ENCODE assay signal across 10 mouse cellular contexts in the genomic region with DNA sequence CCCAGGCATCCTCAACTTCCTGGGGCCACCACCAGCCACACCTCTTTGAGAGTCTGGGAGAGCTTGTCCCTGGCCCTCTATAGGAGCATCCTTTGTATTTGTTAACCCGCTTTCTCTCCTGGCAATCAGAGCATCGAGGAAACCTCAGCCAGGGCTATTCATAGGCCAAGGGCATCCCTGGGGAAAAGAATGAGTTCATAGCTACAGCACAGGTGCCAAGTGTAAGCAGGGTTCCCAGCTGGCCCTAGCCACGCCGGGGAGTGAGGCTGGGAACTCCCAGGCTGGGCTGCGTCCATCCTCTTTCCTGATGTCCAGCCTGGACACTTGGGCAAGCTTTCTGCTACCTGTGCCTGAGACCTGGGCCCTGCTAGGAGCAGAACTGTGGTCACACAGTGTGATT.
A peak's percentile ranks its signal among the peaks of the same experiment; 100 is the strongest.
DNase-seq lines count a peak whose midpoint lies in the region; ATAC-seq and TF ChIP-seq lines count a peak whose summit lies in the region.
"Had no signal": no experiment of that assay in that cellular context is flagged by ENCODE, and none has a peak within 500 bp of the region (broad histone marks: within the 10 kb centered on the region; RNA-seq: fewer than 3 reads in every experiment).

No protein-coding gene starts in this region.

- H3K27ac ChIP-seq in hindbrain, embryonic 13.5 days = peak overlapping the region; percentile 50
- no peak overlapping the region for H3K27ac ChIP-seq in hindbrain, embryonic 12.5 days
- no peak overlapping the region for H3K27ac ChIP-seq in cerebellum, adult 2 months (ENCODE audit: insufficient read depth, low read length)
- no peak overlapping the region for H3K27ac ChIP-seq in liver, postnatal 0 days (ENCODE audit: low read depth)

- H3K4me2 ChIP-seq in hindbrain, embryonic 13.5 days = no peak overlapping the region
- H3K4me2 ChIP-seq in hindbrain, embryonic 12.5 days (replicated peaks) = no peak overlapping the region
- no peak overlapping the region for H3K4me2 ChIP-seq in liver, postnatal 0 days (ENCODE audit: low read depth, low read length)

- no peak for TF ChIP-seq EP300 in liver, postnatal 0 days (IDR thresholded peaks at IDR 0.05; ENCODE audit: low read depth)

- WGBS in hindbrain, embryonic 13.5 days = 42% methylated on average over 5 of the region's 5 CpGs
- 67% methylated on average over 5 of the region's 5 CpGs for WGBS in hindbrain, embryonic 12.5 days
- WGBS in cerebellum, adult 2 months = 7% methylated on average over 5 of the region's 5 CpGs
- WGBS in liver, postnatal 0 days (ENCODE audit: insufficient replicate concordance) = 77% methylated on average over 5 of the region's 5 CpGs

- no peak; the same call in 1 of the 2 replicates for TF ChIP-seq CTCF in cerebellum, adult 2 months (IDR thresholded peaks at IDR 0.05; ENCODE audit: borderline replicate concordance, insufficient read depth, low read depth, low read length)
- no peak for TF ChIP-seq CTCF in liver, postnatal 0 days (IDR thresholded peaks at IDR 0.05; ENCODE audit: low read depth)

- DNase-seq in MN1 (ENCODE audit: low spot score) = peak; percentile 19
- DNase-seq in cerebellum, adult 2 months = peak; percentile 83 to 92
- DNase-seq in heart, adult 8-10 months (ENCODE audit: low spot score) = peak; percentile 36
- no peak for DNase-seq in thymus, postnatal 4 days
- no peak for DNase-seq in liver, postnatal 0 days
- DNase-seq: embryo, embryonic 11 days had no signal

- H3K4me3 ChIP-seq in hindbrain, embryonic 13.5 days = no peak overlapping the region
- H3K4me3 ChIP-seq in hindbrain, embryonic 12.5 days = no peak overlapping the region
- H3K4me3 ChIP-seq in cerebellum, adult 2 months (replicated peaks; ENCODE audit: insufficient read depth, low read depth, low read length) = no peak overlapping the region
- H3K4me3 ChIP-seq in liver, postnatal 0 days (ENCODE audit: low read depth, low read length) = no peak overlapping the region

- H3K4me1 ChIP-seq in hindbrain, embryonic 13.5 days (replicated peaks) = peaks cover 56% of the 10 kb centered on the region
- H3K4me1 ChIP-seq in hindbrain, embryonic 12.5 days = peaks cover 45% of the 10 kb centered on the region
- H3K4me1 ChIP-seq in cerebellum, adult 2 months (ENCODE audit: control insufficient read depth, insufficient read depth, low read length) = peaks cover 70% of the 10 kb centered on the region
- no peaks in the 10 kb centered on the region for H3K4me1 ChIP-seq in liver, postnatal 0 days (ENCODE audit: insufficient read depth)

- 0 out of 2 replicates have a peak, but pooled peaks have one; percentile 17 for ATAC-seq in hindbrain, embryonic 13.5 days (ENCODE audit: low FRiP score)
- ATAC-seq in hindbrain, embryonic 12.5 days (ENCODE audit: low FRiP score) = no peak
- no peak for ATAC-seq in erythroblast, adult 5-6 weeks (replicated peaks; ENCODE audit: low FRiP score, poor library complexity, severe bottlenecking)
- no peak for ATAC-seq in liver, postnatal 0 days
- ATAC-seq: forebrain, embryonic 16.5 days had no signal

- H3K9me3 ChIP-seq in hindbrain, embryonic 13.5 days = no peaks in the 10 kb centered on the region
- no peaks in the 10 kb centered on the region for H3K9me3 ChIP-seq in hindbrain, embryonic 12.5 days (replicated peaks)
- H3K9me3 ChIP-seq in liver, postnatal 0 days (ENCODE audit: low read length) = no peaks in the 10 kb centered on the region

- no peak overlapping the region for H3K9ac ChIP-seq in hindbrain, embryonic 13.5 days
- no peak overlapping the region for H3K9ac ChIP-seq in hindbrain, embryonic 12.5 days
- no peak overlapping the region for H3K9ac ChIP-seq in liver, postnatal 0 days (replicated peaks)

- H3K27me3 ChIP-seq in hindbrain, embryonic 13.5 days = no peaks in the 10 kb centered on the region
- H3K27me3 ChIP-seq in hindbrain, embryonic 12.5 days = no peaks in the 10 kb centered on the region
- H3K27me3 ChIP-seq in cerebellum, adult 2 months (ENCODE audit: control insufficient read depth, insufficient read depth, low read length) = no peaks in the 10 kb centered on the region
- no peaks in the 10 kb centered on the region for H3K27me3 ChIP-seq in liver, postnatal 0 days (ENCODE audit: insufficient read depth, low read length)

- TF ChIP-seq POLR2A in cerebellum, adult 2 months (IDR thresholded peaks at IDR 0.05; ENCODE audit: borderline replicate concordance, insufficient read depth, low read length) = no peak

- no peaks in the 10 kb centered on the region for H3K36me3 ChIP-seq in hindbrain, embryonic 13.5 days
- H3K36me3 ChIP-seq in hindbrain, embryonic 12.5 days = no peaks in the 10 kb centered on the region
- no peaks in the 10 kb centered on the region for H3K36me3 ChIP-seq in liver, postnatal 0 days (replicated peaks; ENCODE audit: insufficient read depth, low read length)

Comparison
In these comparisons a context has a peak if more than half of its experiments do, and no peak if none do; other contexts are left out.
1. DNase-seq: peak in MN1 (single experiment), cerebellum, adult 2 months (2 of 2) and heart, adult 8-10 months (single experiment); none in thymus, postnatal 4 days (single experiment) and liver, postnatal 0 days (single experiment).